Mouse (Mus musculus) ES-E14 (cell line): Measurements from ENCODE around the gene Ywhag.

ENCODE experiments used
- HCFC1 ChIP-seq: IDR thresholded peaks from 2 replicates; pipeline ENCODE4 v1.6.1; 2012; ENCODE audit warnings: low read length, inconsistent platforms, borderline replicate concordance; ENCODE audit not compliant: insufficient read depth
- MAFK ChIP-seq: IDR thresholded peaks from 2 replicates; pipeline ENCODE4 v1.6.1; 2014; ENCODE audit warnings: mild to moderate bottlenecking, low read depth, low read length, inconsistent platforms; ENCODE audit not compliant: insufficient read depth
- ZC3H11A ChIP-seq: IDR thresholded peaks from 2 replicates; pipeline ENCODE4 v1.6.1; 2012; ENCODE audit warnings: low read depth, mild to moderate bottlenecking, inconsistent platforms, low read length, borderline replicate concordance
- ZNF384 ChIP-seq: IDR thresholded peaks from 2 replicates; pipeline ENCODE4 v1.6.1; 2012; ENCODE audit warnings: low read depth, low read length, inconsistent platforms

- no peak for TF ChIP-seq HCFC1
- TF ChIP-seq ZNF384 = no peak
- TF ChIP-seq ZC3H11A = no peak
- no peak for TF ChIP-seq MAFK
These were observed 37.5 kb upstream of the Ywhag start for GRCm38 (mm10) chr5:135971876-135972275.
